Mouse (Mus musculus) forebrain, embryonic 13.5 days (tissue): Measurements from ENCODE around the gene Mgll. TPM values are rescaled to one million over a fixed set of nuclear protein-coding genes. Genes with fewer than 3 reads are reported as not detected.

Source experiments
- ATAC-seq: fragments of 200-750 bp; cut with Nextera tagmentation; 2 replicates; pipeline ENCODE4 v1.8.0; 2017
- H3K27ac ChIP-seq: fragments of 300-500 bp; sonication (generic); 2 replicates; pipeline ENCODE4 v1.5.1; 2015; ENCODE audit warnings: inconsistent platforms, mild to moderate bottlenecking, moderate library complexity
- H3K27me3 ChIP-seq: fragments of 300-500 bp; sonication (generic); 2 replicates; pipeline ENCODE4 v1.6.1; 2015; ENCODE audit warnings: mild to moderate bottlenecking, inconsistent platforms
- H3K36me3 ChIP-seq: fragments of 300-500 bp; sonication (generic); 2 replicates; pipeline ENCODE4 v1.6.1; 2015; ENCODE audit warnings: mild to moderate bottlenecking, inconsistent platforms; ENCODE audit not compliant: poor library complexity, severe bottlenecking
- H3K4me1 ChIP-seq: fragments of 300-500 bp; sonication (generic); 2 replicates; pipeline ENCODE4 v1.6.1; 2015; ENCODE audit warnings: inconsistent platforms
- H3K4me2 ChIP-seq: fragments of 300-500 bp; sonication (generic); 2 replicates; pipeline ENCODE4 v1.6.1; 2015; ENCODE audit warnings: inconsistent platforms, mild to moderate bottlenecking, moderate library complexity
- H3K4me3 ChIP-seq: fragments of 300-500 bp; sonication (generic); 2 replicates; pipeline ENCODE4 v1.5.1; 2015; ENCODE audit warnings: mild to moderate bottlenecking, inconsistent platforms
- H3K9ac ChIP-seq: fragments of 300-500 bp; sonication (generic); 2 replicates; pipeline ENCODE4 v1.6.1; 2015; ENCODE audit warnings: mild to moderate bottlenecking, inconsistent platforms
- H3K9me3 ChIP-seq: fragments of 300-500 bp; sonication (generic); replicated peaks from 2 replicates; pipeline ENCODE4 v1.6.1; 2016; ENCODE audit warnings: inconsistent platforms
- WGBS: fragments of 180-500 bp; shearing (Covaris S2); methylation state at CpG from one replicate; pipeline ENCODE4 v1.1.7; 2015; 5-methylcytosine and 5-hydroxymethylcytosine counted together
- polyA plus RNA-seq: library from polyadenylated mRNA; unstranded; fragments of >200 nt; fragmentation: Nextera tagmentation; extraction: Ambion mirVana; gene quantifications from 2 replicates; pipeline ENCODE4 v1.2.1, GENCODE M21; 2015

The Mgll gene
- polyA plus RNA-seq, 1 experiment from 2014 or later, result 11.2 TPM

DNA sequence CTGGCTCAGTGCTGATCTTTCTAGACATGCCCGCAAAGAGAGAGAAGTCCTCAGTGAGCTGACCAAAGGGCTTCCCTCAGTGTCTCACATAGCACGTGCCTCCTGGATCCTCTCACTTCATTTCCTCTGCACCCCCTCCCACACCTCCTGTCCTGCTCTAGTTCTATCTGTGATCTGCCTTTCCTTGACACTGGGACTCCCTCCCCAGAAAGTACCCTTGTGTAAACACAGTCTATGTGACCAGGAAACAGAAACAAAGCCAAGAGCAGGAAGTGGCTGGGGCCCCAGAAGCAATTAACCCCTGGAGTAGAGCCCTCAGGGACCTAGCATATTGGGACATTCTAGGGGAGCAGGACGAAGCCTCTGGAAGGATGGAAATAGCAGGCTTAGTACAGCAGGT, 96.6 kb downstream of the Mgll start:
- Histone ChIP-seq H3K27ac (no peak overlapping the region), H3K9me3 (no peaks in the 10 kb centered on the region), H3K27me3 (no peaks in the 10 kb centered on the region), H3K4me1 (no peaks in the 10 kb centered on the region), H3K9ac (no peak overlapping the region), H3K4me3 (no peak overlapping the region), H3K4me2 (no peak overlapping the region), H3K36me3 (no peaks in the 10 kb centered on the region)
- ATAC-seq, result no peak
- WGBS, result 76% methylated on average over 3 of the region's 3 CpGs

DNA sequence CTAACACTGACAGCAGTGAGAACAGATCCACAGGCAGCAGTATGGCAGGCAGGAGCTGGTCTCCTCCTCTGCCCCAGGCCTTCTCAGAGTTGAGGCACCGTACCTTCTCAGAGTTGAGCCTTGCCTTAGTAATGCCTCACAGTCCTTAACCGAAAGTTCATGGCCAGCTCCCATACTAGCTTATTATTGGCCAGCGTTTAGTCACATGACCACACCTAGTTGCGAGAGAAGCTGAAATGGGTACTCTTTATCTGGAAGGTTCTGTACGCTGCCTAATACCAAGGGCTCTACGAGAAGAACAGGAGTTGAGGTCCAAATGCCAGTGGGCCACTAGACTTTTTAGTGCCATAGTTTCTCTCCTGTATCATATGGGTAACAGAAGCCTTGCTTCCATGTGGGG, 97.1 kb downstream of the Mgll start:
- H3K4me3 ChIP-seq, result no peak overlapping the region
- H3K27ac ChIP-seq, result no peak overlapping the region
- H3K4me2 ChIP-seq, result no peak overlapping the region
- H3K4me1 ChIP-seq, result peaks cover 1% of the 10 kb centered on the region
- no peak for ATAC-seq
- no peaks in the 10 kb centered on the region for H3K36me3 ChIP-seq
- no peaks in the 10 kb centered on the region for H3K9me3 ChIP-seq
- 95% methylated on average over 6 of the region's 6 CpGs for WGBS
- no peaks in the 10 kb centered on the region for H3K27me3 ChIP-seq
- no peak overlapping the region for H3K9ac ChIP-seq

- Histone ChIP-seq H3K4me2 (no peak overlapping the region), H3K4me1 (peaks cover 7% of the 10 kb centered on the region), H3K27ac (no peak overlapping the region), H3K4me3 (no peak overlapping the region), H3K9me3 (no peaks in the 10 kb centered on the region), H3K9ac (no peak overlapping the region), H3K27me3 (no peaks in the 10 kb centered on the region), H3K36me3 (no peaks in the 10 kb centered on the region)
- WGBS, result 74% methylated on average over 11 of the region's 11 CpGs
- ATAC-seq, result no peak
Measured at GRCm38 (mm10) chr6:88821901-88822300, 97.7 kb downstream of the Mgll start.

GRCm38 (mm10) chr6:88824183-88824582, 100.0 kb downstream of the Mgll start:
- H3K9ac ChIP-seq, result no peak overlapping the region
- H3K27me3 ChIP-seq, result no peaks in the 10 kb centered on the region
- no peak overlapping the region for H3K4me2 ChIP-seq
- WGBS, result 61% methylated on average over 7 of the region's 7 CpGs
- H3K27ac ChIP-seq, result no peak overlapping the region
- no peaks in the 10 kb centered on the region for H3K36me3 ChIP-seq
- ATAC-seq, result no peak
- H3K9me3 ChIP-seq, result no peaks in the 10 kb centered on the region
- H3K4me3 ChIP-seq, result no peak overlapping the region
- peaks cover 18% of the 10 kb centered on the region for H3K4me1 ChIP-seq

- Histone ChIP-seq H3K4me3 (no peak overlapping the region), H3K4me1 (peaks cover 18% of the 10 kb centered on the region), H3K36me3 (no peaks in the 10 kb centered on the region), H3K27ac (no peak overlapping the region), H3K9ac (no peak overlapping the region), H3K4me2 (no peak overlapping the region), H3K27me3 (no peaks in the 10 kb centered on the region), H3K9me3 (no peaks in the 10 kb centered on the region)
- no peak for ATAC-seq
- 53% methylated on average over 3 of the region's 3 CpGs for WGBS
Measured at GRCm38 (mm10) chr6:88826088-88826487, 101.9 kb downstream of the Mgll start.

GRCm38 (mm10) chr6:88826545-88826944, 102.3 kb downstream of the Mgll start:
- H3K36me3 ChIP-seq, result no peaks in the 10 kb centered on the region
- WGBS, result 26% methylated on average over 6 of the region's 6 CpGs
- no peak overlapping the region for H3K4me2 ChIP-seq
- peak overlapping the region; percentile 20; the same call in 1 of the 2 replicates for H3K27ac ChIP-seq
- H3K4me3 ChIP-seq, result no peak overlapping the region
- ATAC-seq, result peak; percentile 67
- no peaks in the 10 kb centered on the region for H3K27me3 ChIP-seq
- H3K9ac ChIP-seq, result no peak overlapping the region
- H3K9me3 ChIP-seq, result no peaks in the 10 kb centered on the region
- H3K4me1 ChIP-seq, result peaks cover 20% of the 10 kb centered on the region

GRCm38 (mm10) chr6:88826965-88827364, 102.8 kb downstream of the Mgll start:
- WGBS, result 49% methylated on average over 3 of the region's 3 CpGs
- H3K4me3 ChIP-seq, result no peak overlapping the region
- H3K4me1 ChIP-seq, result peaks cover 20% of the 10 kb centered on the region
- no peak overlapping the region for H3K9ac ChIP-seq
- no peaks in the 10 kb centered on the region for H3K9me3 ChIP-seq
- peak overlapping the region; percentile 20; the same call in 1 of the 2 replicates for H3K27ac ChIP-seq
- ATAC-seq, result no peak
- no peak overlapping the region for H3K4me2 ChIP-seq
- H3K36me3 ChIP-seq, result no peaks in the 10 kb centered on the region
- no peaks in the 10 kb centered on the region for H3K27me3 ChIP-seq

DNA sequence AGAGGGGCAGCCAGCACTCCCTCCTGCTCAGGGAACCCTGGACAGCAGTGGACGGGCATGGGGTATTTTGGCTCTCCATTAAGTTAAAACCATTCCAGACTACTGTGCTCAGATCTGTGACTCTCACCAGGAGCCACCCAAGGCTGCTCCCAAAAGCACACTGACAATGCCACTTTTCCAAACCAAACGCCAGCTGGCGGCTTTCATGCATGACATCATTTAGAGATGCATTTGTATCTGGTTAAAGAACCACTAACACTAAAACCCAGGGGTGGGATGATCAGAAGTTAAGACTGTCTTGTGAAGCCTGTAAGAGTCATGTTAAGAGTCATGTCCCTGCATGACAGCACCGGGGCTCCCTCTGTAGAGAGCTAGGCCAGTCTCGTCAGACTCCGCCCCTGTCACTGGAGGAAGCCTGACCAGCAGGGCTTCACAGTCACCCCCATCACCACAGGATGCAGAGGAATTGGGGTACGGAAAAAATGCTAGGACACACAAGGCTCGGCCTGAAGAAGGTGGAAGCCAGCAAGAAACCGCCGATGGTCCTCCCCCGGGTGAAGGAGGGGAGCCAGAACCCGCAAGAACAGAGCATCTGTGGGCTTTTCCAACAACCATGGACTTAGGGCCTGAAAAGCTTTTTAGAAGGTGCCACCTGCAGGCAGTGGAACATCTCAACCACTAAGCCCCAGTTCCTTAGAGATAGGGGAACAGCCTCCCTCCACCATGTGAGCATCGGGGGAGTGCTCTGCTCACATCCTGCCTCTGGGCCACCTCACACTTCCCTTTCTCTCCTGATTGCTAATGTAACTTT, 103.4 kb downstream of the Mgll start:
- WGBS, result 63% methylated on average over 13 of the region's 13 CpGs
- no peak overlapping the region for H3K27ac ChIP-seq
- ATAC-seq, result no peak

GRCm38 (mm10) chr6:88828206-88829009, 104.2 kb downstream of the Mgll start:
- Histone ChIP-seq H3K4me2 (no peak overlapping the region), H3K4me1 (peaks cover 20% of the 10 kb centered on the region), H3K27me3 (no peaks in the 10 kb centered on the region), H3K36me3 (no peaks in the 10 kb centered on the region), H3K27ac (no peak overlapping the region), H3K9me3 (no peaks in the 10 kb centered on the region), H3K4me3 (no peak overlapping the region), H3K9ac (no peak overlapping the region)
- no peak for ATAC-seq
- WGBS, result 75% methylated on average over 15 of the region's 15 CpGs

More for the DNA sequence above, 103.4 kb downstream of the Mgll start:
- no peak overlapping the region for H3K4me3 ChIP-seq
- no peaks in the 10 kb centered on the region for H3K9me3 ChIP-seq
- H3K4me2 ChIP-seq, result no peak overlapping the region
- no peaks in the 10 kb centered on the region for H3K36me3 ChIP-seq
- H3K9ac ChIP-seq, result no peak overlapping the region
- no peaks in the 10 kb centered on the region for H3K27me3 ChIP-seq
- peaks cover 20% of the 10 kb centered on the region for H3K4me1 ChIP-seq

GRCm38 (mm10) chr6:88829579-88829978, 105.4 kb downstream of the Mgll start:
- no peak overlapping the region for H3K4me2 ChIP-seq
- no peak overlapping the region for H3K9ac ChIP-seq
- no peaks in the 10 kb centered on the region for H3K36me3 ChIP-seq
- H3K27me3 ChIP-seq, result no peaks in the 10 kb centered on the region
- WGBS, result 92% methylated on average over 4 of the region's 4 CpGs
- no peak overlapping the region for H3K4me3 ChIP-seq
- no peak overlapping the region for H3K27ac ChIP-seq
- peaks cover 24% of the 10 kb centered on the region for H3K4me1 ChIP-seq
- ATAC-seq, result no peak
- no peaks in the 10 kb centered on the region for H3K9me3 ChIP-seq

- WGBS, result 91% methylated on average over 6 of the region's 6 CpGs
- peaks cover 24% of the 10 kb centered on the region for H3K4me1 ChIP-seq
Measured at GRCm38 (mm10) chr6:88830112-88830702, 106.0 kb downstream of the Mgll start.

DNA sequence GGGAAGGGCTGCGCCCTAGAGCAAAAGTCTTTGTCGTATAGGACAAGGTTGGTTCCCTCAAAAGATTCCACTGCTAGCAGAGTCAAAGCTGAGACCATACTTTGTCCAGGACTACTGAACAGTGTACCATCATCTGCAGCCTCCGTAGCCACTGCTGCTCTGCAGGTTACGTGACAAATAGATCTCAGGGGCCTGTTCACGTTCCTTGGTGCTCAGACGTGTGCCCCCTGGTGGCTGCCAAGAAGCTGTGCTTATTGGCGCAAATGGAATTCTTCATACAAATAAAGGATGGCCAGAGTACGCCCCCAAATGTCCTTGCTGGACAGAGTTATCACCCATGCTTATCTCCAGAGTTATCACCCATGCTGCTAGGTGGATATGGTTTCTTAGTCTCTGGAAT, 107.2 kb downstream of the Mgll start:
- Histone ChIP-seq H3K4me2 (no peak overlapping the region), H3K4me1 (peaks cover 22% of the 10 kb centered on the region), H3K36me3 (peaks cover 14% of the 10 kb centered on the region), H3K9ac (no peak overlapping the region), H3K27me3 (no peaks in the 10 kb centered on the region), H3K4me3 (no peak overlapping the region), H3K27ac (no peak overlapping the region), H3K9me3 (no peaks in the 10 kb centered on the region)
- 24% methylated on average over 8 of the region's 8 CpGs for WGBS
- peak; percentile 61 for ATAC-seq

More at GRCm38 (mm10) chr6:88830112-88830702, 106.0 kb downstream of the Mgll start:
- Histone ChIP-seq H3K36me3 (peaks cover 1% of the 10 kb centered on the region; the same call in 1 of the 2 replicates), H3K4me3 (no peak overlapping the region), H3K9ac (no peak overlapping the region), H3K27ac (no peak overlapping the region), H3K9me3 (no peaks in the 10 kb centered on the region), H3K27me3 (no peaks in the 10 kb centered on the region), H3K4me2 (no peak overlapping the region)
- no peak for ATAC-seq
